Mouse (Mus musculus) cerebellum, postnatal 14 days (tissue): Measurements from ENCODE around the gene Smim6.

Source experiments
- DNase-seq, 2 experiments: peaks; one replicate each; pipeline ENCODE4 v3.0.0; 2021; ENCODE audit warnings: mixed read lengths in 2 of 2

The Smim6 gene

DNA sequence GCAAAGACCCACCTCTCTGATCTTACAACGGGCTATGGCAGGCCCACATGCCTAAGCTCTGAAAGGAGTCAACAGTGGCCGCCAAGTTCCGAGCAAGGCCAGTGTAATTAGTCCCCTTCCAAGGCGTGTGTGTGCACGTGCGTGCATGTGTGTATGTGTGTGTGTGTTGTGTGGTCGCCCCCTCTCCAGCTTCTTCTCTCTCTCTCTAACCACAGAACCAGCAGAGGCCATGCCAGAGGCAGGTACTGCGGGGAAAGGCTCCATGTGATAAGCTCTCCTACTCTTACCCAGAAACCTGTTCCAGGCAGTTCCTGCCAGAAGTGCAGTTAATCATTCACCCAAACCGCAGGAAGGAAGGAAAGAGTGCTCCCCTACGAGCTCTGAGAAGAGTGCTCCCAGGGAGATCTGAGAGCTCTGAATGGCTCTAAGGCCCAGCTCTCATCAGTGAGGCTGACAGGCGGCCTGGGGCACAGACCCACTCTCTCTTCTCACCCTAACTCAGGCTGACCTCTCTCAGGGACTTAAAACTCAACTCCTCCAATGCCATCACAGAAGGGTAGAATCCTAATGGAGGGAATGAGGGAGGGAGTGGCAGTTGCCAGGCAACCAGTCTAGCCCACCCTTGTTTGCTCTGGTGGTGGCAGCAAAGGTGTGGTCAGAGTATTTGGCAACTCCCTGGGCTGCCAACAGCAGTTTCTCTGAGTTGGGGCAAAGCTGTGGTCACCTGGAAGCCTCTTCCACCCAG, at the start of gene Smim6:
TSS of gene Smim6 (plus strand) at position 386 of the 745 bp plus-strand sequence.
- no peak for DNase-seq

DNA sequence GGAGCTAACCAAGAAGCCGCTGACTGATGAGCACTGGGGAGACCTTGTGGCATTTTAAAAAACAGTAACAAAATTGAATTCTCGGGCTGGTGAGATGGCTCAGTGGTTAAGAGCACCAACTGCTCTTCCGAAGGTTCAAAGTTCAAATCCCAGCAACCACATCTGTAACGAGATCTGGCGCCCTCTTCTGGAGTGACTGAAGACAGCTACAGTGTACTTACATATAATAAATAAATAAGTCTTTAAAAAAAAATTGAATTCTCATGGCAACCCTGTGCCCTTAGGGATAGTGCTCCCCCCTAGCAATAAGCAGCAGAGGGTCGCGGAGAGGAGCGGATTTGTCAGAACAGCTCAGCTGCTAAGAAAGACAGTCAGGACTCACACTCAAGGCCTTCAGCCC, 47.9 kb upstream of the Smim6 start:
- DNase-seq: no peak

DNA sequence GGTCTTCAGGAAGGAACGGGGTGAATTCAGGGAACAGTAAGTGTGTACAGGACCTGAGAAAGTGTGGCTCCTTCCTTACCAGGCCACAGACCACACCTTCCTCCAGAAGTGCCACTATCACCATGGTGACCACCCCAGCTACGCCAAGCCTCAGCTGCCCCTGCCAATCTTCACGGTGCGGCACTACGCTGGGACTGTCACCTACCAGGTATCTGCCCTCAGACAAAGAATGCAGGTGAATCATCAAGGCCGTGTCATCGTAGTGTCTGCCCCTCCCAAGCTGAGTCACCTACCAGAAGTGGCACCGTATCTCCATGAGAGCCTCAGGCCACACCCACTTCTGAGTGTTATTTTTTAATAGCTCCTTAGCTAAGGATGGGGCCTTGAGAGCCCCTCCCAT, 42.4 kb upstream of the Smim6 start:
- no peak for DNase-seq

GRCm38 (mm10) chr11:115872437-115872836, 39.4 kb upstream of the Smim6 start:
- no peak for DNase-seq

- DNase-seq: no peak
Measured at GRCm38 (mm10) chr11:115875935-115876334, 35.9 kb upstream of the Smim6 start.

DNA sequence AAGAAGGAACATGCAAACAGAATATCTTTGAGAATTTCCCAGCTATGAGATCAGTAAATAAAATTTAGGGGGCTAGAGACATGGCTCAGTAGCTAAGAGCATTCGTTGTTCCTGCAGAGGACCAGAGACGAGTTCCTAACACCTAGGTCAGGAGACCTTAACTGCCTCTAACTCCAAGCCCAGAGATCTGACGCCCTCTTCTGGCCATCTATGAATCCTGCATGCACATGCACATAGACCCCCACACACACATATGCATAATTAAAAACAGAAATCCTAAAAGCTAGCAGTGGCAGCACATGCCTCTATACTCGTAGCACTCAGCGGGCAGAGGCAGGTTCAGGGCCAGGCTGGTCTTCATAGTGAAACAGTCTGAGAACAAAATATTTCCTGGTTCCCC, 35.4 kb upstream of the Smim6 start:
- DNase-seq: no peak

DNA sequence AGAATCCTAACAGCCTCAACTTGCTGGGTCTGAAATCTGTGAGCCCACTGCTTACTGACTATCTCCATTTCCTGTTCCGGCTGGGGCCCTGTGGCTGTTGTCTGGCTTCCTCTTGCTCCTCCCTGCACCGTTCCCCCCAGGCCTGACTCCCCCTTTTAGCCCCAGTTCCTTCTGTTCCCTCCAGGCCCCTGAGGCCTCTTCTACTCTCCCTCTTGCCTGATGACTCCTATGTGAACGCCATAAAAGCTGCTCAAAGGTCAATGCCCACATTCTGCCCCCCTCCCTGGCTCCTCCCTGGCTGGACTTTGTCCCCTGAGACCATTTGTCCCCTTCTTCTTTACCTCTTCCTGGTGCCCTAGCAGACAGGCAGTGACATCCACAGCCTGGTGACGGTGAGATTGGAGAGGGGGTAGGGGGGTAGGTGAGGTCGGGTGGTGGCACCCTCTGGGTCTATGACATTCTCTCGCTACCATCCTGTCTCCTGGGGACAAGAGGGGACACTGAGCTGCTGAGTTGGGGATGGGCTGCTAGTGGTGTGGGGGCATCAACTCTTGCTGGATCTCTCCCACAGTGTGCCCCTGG, 34.6 kb upstream of the Smim6 start:
- DNase-seq: no peak

GRCm38 (mm10) chr11:115878071-115878470, 33.7 kb upstream of the Smim6 start:
- no peak for DNase-seq

DNA sequence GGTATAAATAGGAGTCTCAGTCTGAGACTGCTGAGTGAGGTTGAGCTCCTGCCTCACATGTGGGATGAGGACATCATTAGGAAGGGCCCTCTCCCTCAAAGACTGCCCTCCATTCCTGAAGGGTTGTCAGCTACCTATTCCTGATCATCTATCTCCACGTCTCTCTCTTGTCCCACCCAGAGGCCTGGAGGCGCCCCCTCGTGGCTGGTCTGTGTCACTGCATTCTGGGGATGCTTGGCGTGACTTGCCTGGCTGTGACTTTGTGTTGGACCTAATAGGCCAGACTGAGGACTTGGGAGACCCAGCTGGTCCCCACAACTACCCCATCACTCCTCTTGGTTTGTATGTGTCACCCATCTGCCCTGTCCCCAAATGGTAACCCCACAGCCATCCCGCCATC, 30.8 kb upstream of the Smim6 start:
- no peak for DNase-seq

- DNase-seq: peak; percentile 29 to 44
Measured at GRCm38 (mm10) chr11:115883251-115883650, 28.6 kb upstream of the Smim6 start.

DNA sequence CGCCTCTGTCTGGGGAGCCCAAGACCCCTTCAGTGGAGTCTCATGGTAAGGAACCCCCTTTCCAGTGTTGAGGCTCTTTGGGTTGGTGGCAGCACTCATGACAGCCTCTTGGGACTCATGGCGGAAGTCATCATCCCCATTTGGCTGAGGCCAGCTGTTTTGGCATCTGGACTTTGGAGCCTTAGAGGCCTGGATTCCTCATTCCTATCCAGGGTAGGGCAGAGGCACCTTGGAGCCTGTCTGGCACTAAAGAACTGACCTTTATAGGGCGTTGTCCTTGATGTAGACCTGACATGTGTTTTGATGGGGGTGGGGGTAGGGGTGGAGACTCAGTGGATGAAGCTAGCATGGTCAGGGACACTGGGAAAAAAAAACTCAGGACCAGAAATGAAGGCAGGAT, 27.5 kb upstream of the Smim6 start:
- DNase-seq: no peak

DNA sequence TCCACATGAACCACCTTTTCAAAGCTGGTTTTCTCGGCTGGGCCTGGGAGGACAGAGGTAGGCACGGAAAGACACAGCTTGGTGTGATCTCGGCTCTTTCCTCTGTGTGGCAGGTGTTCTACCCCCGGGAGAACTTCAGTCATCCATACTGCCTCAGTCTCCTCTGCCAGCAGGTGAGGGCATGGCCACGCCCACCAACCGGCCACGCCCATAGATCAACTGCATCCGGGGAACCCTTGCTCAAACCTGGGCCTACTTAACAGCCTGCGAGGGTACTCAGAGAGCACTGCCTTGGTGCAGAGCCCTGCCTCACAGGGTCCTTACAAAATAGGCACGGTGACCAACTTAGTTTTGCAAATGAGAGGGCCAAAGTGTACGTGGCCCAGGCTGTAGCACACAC, 26.5 kb upstream of the Smim6 start:
- DNase-seq: no peak

DNA sequence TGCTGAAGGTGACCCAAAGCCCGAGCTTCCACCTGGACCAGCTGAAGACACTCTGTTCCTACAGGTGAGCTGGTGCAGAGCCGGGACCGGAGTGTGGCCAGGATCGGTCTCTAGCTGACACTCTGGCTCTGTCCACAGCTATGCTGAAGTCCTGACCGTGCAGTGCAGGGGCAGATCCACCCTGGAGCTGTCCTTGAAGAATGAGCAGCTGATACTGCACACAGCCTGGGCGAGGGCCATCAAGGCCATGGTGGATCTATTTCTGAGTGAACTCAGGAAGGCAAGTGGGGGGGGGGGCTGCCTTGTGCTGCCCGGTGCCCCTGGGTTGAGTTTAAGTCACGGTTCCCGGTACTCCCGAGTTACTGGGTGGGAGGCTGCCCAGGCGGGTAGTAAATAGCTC, 25.4 kb upstream of the Smim6 start:
- no peak for DNase-seq

- DNase-seq: peak; percentile 38 to 44
Measured at GRCm38 (mm10) chr11:115888020-115888419, 23.8 kb upstream of the Smim6 start.

DNA sequence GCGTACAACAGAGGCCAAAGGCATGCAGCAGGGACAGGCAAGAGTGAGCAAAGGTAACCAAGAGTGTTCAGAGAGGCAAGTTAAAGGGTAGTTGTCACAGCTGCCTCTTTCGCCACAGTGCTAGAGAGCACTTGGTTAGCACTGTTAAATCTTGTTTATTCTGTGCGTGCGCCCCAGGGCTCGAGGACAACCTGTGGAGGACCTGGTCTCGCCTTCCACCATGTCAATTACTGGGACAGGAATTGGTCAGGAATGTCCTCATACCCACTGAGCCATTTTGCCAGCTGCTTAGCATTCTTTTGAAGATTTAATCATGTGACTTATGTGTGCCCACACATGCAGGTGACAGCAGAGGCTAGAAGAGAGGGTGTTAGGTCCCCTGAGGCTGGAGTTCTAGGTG, 22.7 kb upstream of the Smim6 start:
- no peak for DNase-seq

DNA sequence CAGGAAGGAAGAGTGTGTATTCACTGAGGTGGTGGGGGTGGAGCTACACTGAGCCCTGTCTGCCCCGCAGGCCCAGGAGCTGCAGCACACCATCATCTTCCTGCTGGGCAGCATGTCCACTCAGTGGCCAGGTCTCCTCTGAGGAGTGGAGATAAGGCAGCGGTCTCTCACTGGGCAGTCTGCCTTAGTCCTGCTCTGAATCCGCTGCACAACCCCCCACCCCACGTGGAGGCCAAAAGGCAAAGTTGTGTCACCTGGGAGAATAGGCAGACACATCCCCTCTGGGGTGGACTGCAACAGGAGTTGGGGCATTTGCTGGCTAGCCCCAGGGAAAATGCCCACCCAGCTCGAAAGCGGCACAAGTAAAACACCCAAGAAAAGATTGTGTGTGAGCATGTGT, 19.6 kb upstream of the Smim6 start:
- no peak for DNase-seq

DNA sequence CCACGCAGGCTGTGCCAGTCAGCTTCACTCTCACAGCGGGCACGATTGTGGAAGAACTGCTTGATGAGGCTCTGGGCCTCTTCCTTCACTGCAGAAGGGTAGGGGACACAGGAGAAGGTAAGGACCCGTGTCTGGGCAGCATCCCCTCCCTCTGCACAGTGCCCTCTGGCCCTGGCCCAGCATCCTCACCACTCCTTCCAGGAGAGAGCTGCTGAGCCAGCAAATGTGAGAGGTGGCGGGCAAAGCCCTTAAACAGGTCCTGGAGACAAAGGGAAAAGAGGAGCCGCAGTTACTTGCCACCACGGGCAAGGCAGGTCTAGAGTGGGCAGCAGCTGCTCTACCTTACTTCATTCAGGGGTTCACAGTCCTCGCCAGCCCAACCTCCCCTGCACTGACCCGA, 18.7 kb upstream of the Smim6 start:
- no peak for DNase-seq

DNA sequence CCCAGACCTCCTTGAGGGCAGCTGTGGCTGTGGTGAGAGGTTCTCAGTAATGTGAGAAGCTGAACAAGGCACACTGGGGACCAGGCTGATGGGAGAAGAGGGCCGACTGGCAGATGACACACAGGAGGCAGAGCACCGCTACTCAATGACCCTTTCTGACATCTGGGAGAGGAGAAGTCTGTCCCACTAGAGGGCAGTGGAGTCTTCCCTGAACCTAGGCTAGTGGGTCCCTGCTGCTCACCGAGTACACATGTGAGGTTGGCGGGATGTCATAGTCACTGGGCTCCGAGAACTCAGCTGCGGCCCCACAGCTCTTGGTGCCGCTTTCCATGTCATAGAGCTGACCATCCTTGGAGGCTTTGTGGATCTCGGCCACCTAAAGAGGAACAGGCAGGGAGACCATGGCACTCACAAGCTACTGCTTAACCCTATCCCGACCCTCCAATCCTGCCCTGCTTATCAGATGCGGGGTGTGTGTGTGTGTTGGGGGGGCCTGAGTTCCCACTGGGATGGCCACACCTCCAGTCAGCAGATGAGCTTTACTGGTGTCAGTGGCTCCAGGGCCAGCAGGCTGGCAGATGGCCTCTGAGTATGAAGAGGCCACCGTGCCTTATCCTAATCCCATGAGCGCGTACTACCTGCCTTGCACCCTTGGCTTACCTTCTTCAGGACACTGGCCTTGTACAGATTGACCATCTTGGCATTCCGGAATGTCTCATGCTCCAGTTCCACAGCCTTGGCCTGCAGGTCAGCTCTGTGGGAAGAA, 16.9 kb upstream of the Smim6 start:
- DNase-seq: peak; percentile 60 to 71

- DNase-seq: no peak
Measured at GRCm38 (mm10) chr11:115898446-115898845, 13.4 kb upstream of the Smim6 start.

GRCm38 (mm10) chr11:115898886-115899285, 12.9 kb upstream of the Smim6 start:
- DNase-seq: peak; percentile 79 to 84

DNA sequence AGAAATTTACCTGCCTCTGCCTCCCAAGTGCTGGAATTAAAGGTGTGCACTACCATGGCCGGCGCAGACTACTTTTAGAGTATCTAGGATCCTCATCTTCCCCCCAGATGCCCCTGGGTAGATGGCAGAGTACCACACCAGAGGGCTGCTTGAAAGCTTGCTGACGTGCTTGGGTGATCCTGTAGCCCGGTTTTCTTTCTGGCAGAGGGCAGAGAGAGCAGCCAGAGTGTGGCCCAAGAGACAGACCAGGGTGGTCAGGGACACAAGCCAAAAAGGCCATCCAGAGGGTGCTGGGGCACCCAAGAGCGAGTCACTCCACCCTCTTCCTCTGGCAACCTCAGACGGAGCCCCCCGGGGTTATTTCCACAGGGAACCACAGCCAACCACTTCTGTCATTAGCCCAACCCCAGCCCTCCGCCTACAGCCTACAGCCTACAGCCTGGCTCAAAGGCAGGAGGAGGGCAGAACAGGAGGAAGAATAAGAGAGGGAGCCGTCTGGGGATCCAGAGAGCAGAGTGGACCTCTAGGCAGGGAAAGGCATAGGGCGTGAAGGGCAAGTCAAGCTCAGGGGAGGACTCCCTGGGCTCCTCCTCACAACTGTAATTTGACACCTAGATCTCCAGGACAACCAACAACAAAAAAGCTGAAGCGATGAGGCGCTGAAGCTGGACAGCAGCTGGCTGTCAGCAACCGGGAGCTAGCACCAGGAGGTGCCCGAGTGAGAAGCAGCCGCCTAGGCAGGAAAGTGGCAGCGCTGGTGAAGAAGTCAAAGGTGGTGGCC, 12.1 kb upstream of the Smim6 start, which contains the start of gene Smim5:
TSS of gene Smim5 (plus strand) at position 481 of the 781 bp plus-strand sequence.
- DNase-seq: no peak

DNA sequence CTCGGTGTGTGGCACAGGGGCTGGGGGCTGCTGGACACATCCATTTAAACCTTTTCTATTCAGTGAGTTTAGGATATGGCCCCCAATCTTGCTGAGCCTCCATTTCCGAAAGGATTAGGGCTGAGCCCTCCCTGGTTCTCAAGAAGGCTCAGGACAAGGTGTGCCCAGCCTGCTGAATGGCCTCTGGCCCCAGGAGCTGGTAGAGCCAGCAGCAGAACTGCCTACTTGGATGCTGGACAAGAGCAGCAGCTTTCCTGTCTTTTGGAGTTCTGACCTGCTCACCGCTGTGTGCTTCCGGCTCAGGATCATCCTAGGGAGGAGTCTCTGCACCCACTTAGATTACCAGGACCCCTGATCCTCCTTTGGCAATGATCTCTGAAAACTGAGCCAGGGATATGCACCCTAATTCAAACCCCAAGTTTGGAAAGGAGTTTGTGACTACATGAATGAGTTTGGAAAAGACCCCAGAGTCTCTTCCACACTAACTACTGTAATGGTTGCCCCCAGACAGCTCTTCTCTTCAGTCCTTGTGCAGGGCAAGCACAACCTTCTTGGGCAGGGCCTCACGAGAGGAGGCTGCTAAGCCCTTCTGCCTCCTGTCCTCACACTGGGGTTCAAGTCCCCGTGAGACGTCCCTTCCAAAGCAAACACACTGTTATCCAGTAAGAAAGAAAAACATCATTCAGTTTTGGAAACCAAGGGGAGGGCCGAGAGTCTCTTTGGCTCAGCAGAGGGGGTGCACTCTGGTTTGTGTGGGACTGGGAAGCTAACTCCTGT, 11.1 kb upstream of the Smim6 start:
- no peak for DNase-seq
